Mouse (Mus musculus) heart, embryonic 13.5 days (tissue): ENCODE measurements around the gene Gm28510. TPM values are rescaled to one million over a fixed set of nuclear protein-coding genes. Genes with fewer than 3 reads are reported as not detected.
"Not testable (repeated sequence)": the region's sequence is repeated elsewhere in the genome, so short reads cannot be mapped to it uniquely, and the experiment has no call there.

Experiments used
- ATAC-seq: fragments of 200-750 bp; cut with Nextera tagmentation; 2 replicates; pipeline ENCODE4 v1.8.0; 2017; ENCODE audit warnings: moderate TSS enrichment; ENCODE audit not compliant: insufficient number of reproducible peaks, low FRiP score, low TSS enrichment; ENCODE audit errors: extremely low read depth
- H3K27ac ChIP-seq: fragments of 300-500 bp; sonication (generic); replicated peaks from 2 replicates; pipeline ENCODE4 v1.5.1; 2015; ENCODE audit warnings: moderate library complexity, mild to moderate bottlenecking, inconsistent platforms
- H3K27me3 ChIP-seq: fragments of 300-500 bp; sonication (generic); replicated peaks from 2 replicates; pipeline ENCODE4 v1.6.1; 2015; ENCODE audit warnings: mild to moderate bottlenecking, inconsistent platforms
- H3K36me3 ChIP-seq: fragments of 300-500 bp; sonication (generic); 2 replicates; pipeline ENCODE4 v1.6.1; 2015; ENCODE audit warnings: mild to moderate bottlenecking, inconsistent platforms
- H3K4me1 ChIP-seq: fragments of 300-500 bp; sonication (generic); 2 replicates; pipeline ENCODE4 v1.6.1; 2015; ENCODE audit warnings: inconsistent platforms
- H3K4me2 ChIP-seq: fragments of 300-500 bp; sonication (generic); 2 replicates; pipeline ENCODE4 v1.6.1; 2015; ENCODE audit warnings: inconsistent platforms, mild to moderate bottlenecking, moderate library complexity
- H3K4me3 ChIP-seq: fragments of 300-500 bp; sonication (generic); 2 replicates; pipeline ENCODE4 v1.5.1; 2015; ENCODE audit warnings: moderate library complexity, mild to moderate bottlenecking, inconsistent platforms
- H3K9ac ChIP-seq: fragments of 300-500 bp; sonication (generic); 2 replicates; pipeline ENCODE4 v1.6.1; 2015; ENCODE audit warnings: inconsistent platforms, mild to moderate bottlenecking, moderate library complexity
- H3K9me3 ChIP-seq: fragments of 300-500 bp; sonication (generic); 2 replicates; pipeline ENCODE4 v1.6.1; 2016; ENCODE audit warnings: inconsistent platforms
- WGBS: fragments of 180-500 bp; shearing (Covaris S2); methylation state at CpG from one replicate; pipeline ENCODE4 v1.1.7; 2015; ENCODE audit warnings: mixed read lengths; 5-methylcytosine and 5-hydroxymethylcytosine counted together
- polyA plus RNA-seq: library from polyadenylated mRNA; unstranded; fragments of >200 nt; fragmentation: Nextera tagmentation; extraction: Ambion mirVana; gene quantifications from 2 replicates; pipeline ENCODE4 v1.2.1, GENCODE M21; 2015

Gene Gm28510
- polyA plus RNA-seq = not detected in 2 replicates

DNA sequence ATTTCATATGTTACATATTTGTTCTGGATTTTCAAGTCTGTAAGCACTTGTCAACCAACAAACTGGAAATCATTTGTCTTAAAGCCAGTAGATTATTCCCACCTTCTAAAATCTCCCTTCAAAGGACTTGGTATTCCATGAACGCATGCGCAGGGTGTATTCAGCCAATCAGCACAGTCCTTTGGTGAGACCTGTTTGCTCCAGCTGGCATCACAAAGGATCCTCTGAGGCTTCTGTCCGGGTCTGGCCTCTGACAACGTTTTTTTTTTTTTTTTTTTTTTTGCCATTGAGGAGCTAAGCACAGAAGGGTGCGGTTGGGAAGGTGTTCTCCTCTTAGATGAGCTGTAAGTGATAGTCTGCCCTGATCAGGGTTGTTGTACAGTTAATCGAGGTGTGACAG lies at the start of gene Gm28510:
TSS of gene Gm28510 (plus strand) at position 301 of the 400 bp plus-strand sequence.
- H3K9ac ChIP-seq = not testable (repeated sequence)
- WGBS = no CpG with 5 or more reads among the region's 6 CpGs

More for the DNA sequence above, at the start of gene Gm28510:
- H3K9me3 ChIP-seq, H3K4me2 ChIP-seq, H3K36me3 ChIP-seq, H3K27ac ChIP-seq, H3K27me3 ChIP-seq, H3K4me1 ChIP-seq, ATAC-seq, H3K4me3 ChIP-seq: not testable (repeated sequence)

Other genes with a start within 250 kb of the Gm28510 start
- not detected in 2 replicates for gene Gm20834, start 88.1 kb upstream of the Gm28510 start, polyA plus RNA-seq
- not detected in 2 replicates for gene Gm20737, start 123.3 kb downstream of the Gm28510 start, polyA plus RNA-seq
- not detected in 2 replicates for gene Gm21775, start 140.7 kb downstream of the Gm28510 start, polyA plus RNA-seq
- gene Gm21900, start 203.6 kb downstream of the Gm28510 start, polyA plus RNA-seq = not detected in 2 replicates